Mouse (Mus musculus) liver, adult 2 months (tissue): ENCODE measurements around the gene Mindy4b-ps. TPM values are rescaled to one million over a fixed set of nuclear protein-coding genes. Genes with fewer than 3 reads are reported as not detected.

ENCODE experiments used
- DNase-seq: peaks from one replicate; pipeline ENCODE4 v3.0.0-alpha.2; 2011; ENCODE audit warnings: low read depth, low spot score; ENCODE audit errors: extremely low read depth
- H3K27ac ChIP-seq: fragments of 200-500 bp; replicated peaks from 2 replicates; pipeline ENCODE4 v1.5.1; 2012; ENCODE audit warnings: low read depth, mild to moderate bottlenecking, control low read depth, inconsistent platforms, low read length; ENCODE audit not compliant: insufficient read depth
- H3K27me3 ChIP-seq: fragments of 200-500 bp; 2 replicates; pipeline ENCODE4 v1.6.1; 2012; ENCODE audit warnings: mild to moderate bottlenecking, moderate library complexity, low read length, inconsistent platforms; ENCODE audit not compliant: control insufficient read depth, insufficient read depth
- H3K36me3 ChIP-seq: fragments of 200-500 bp; 2 replicates; pipeline ENCODE4 v1.6.1; 2012; ENCODE audit warnings: low read length, inconsistent platforms; ENCODE audit not compliant: control insufficient read depth, insufficient read depth
- H3K4me1 ChIP-seq: fragments of 200-500 bp; 2 replicates; pipeline ENCODE4 v1.6.1; 2011; ENCODE audit warnings: low read length; ENCODE audit not compliant: control insufficient read depth, insufficient read depth
- H3K4me3 ChIP-seq: fragments of 200-500 bp; 2 replicates; pipeline ENCODE4 v1.5.1; 2011; ENCODE audit warnings: low read depth, mild to moderate bottlenecking, control low read depth, low read length, moderate library complexity; ENCODE audit not compliant: insufficient read depth
- H3K79me2 ChIP-seq: fragments of 200-500 bp; 2 replicates; pipeline ENCODE4 v1.6.1; 2012; ENCODE audit warnings: inconsistent platforms, mild to moderate bottlenecking, low read length, moderate library complexity; ENCODE audit not compliant: control insufficient read depth, insufficient read depth
- H3K9ac ChIP-seq: fragments of 200-500 bp; 2 replicates; pipeline ENCODE4 v1.6.1; 2012; ENCODE audit warnings: low read depth, mild to moderate bottlenecking, control low read depth, inconsistent platforms, low read length
- CTCF ChIP-seq: fragments of 200-500 bp; IDR thresholded peaks from 2 replicates; pipeline ENCODE4 v1.5.1; 2011; ENCODE audit warnings: low read depth, low read length, control low read depth
- POLR2A ChIP-seq: fragments of 200-500 bp; IDR thresholded peaks from 2 replicates; pipeline ENCODE4 v1.6.1; 2011; ENCODE audit warnings: low read length, control low read depth; ENCODE audit not compliant: insufficient read depth; ENCODE audit errors: extremely low read depth
- WGBS: fragments of 180-500 bp; shearing (Covaris S2); methylation state at CpG from one replicate; pipeline ENCODE4 v1.1.7; 2018; 5-methylcytosine and 5-hydroxymethylcytosine counted together
- polyA plus RNA-seq: library from polyadenylated mRNA; depleted of rRNA; stranded (reverse); fragments of >200 nt; gene quantifications from 2 replicates; pipeline ENCODE4 v1.2.3, GENCODE M21; 2012; rRNA removed
- total RNA-seq: library from RNA; depleted of rRNA; stranded (reverse); fragments of >200 nt; gene quantifications from 2 replicates; pipeline ENCODE4 v1.2.3, GENCODE M21; 2014; rRNA removed

Mindy4b-ps gene
- total and polyA plus RNA-seq, 2 experiments = not detected

DNA sequence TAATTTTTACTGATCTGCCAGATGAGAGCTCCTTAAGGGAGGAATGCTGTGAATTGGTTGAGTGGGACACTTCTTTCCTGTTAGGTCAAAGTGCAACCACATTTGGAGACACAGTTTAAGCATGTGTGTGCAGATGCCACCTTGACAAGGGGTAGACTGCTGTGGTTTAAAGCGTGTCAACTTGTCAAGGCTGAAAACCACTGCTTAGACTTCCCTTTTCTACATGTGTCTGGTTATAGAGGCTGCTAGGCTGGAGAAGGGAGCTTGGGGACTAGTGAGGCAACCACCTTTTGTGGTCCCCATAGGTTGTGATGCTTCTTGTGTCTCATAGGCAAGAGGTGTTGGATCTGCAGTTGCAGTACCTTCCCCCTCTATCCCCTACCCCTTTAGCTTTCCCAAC, 74.2 kb downstream of the Mindy4b-ps start:
- Histone ChIP-seq H3K79me2 (no peaks in the 10 kb centered on the region), H3K27me3 (no peaks in the 10 kb centered on the region), H3K9ac (no peak overlapping the region), H3K36me3 (no peaks in the 10 kb centered on the region), H3K4me3 (no peak overlapping the region), H3K27ac (no peak overlapping the region), H3K4me1 (no peaks in the 10 kb centered on the region)
- TF ChIP-seq POLR2A (no peak), CTCF (no peak)
- no peak for DNase-seq
- 75% methylated on average over 1 of the region's 1 CpGs for WGBS

DNA sequence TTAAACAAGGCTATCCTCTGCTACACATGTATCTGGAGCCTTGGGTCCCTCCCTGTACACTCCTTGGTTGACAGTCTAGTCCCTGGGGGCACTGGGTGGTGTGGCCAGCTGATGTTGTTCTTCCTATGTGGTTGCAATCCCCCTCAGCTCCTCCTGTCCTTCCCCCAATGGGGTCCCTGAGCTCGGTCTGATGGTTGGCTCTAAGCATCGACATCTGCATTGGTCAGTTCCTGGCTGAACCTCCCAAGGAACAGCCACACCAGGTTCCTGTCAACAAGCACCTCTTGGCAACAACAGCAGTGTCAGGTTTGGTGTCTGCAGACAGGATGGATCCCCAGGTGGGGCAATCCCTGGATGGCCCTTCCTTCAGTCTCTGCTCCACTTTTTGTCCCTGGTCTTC, 82.6 kb downstream of the Mindy4b-ps start:
- no peaks in the 10 kb centered on the region for H3K4me1 ChIP-seq
- no peak overlapping the region for H3K27ac ChIP-seq
- WGBS = 62% methylated on average over 2 of the region's 2 CpGs
- no peaks in the 10 kb centered on the region for H3K27me3 ChIP-seq
- no peak overlapping the region for H3K4me3 ChIP-seq
- H3K36me3 ChIP-seq = no peaks in the 10 kb centered on the region
- DNase-seq = no peak
- TF ChIP-seq CTCF (no peak), POLR2A (no peak)
- no peaks in the 10 kb centered on the region for H3K79me2 ChIP-seq
- H3K9ac ChIP-seq = no peak overlapping the region

Other genes with a start within 250 kb of the Mindy4b-ps start
- 145 and 147 TPM in 2 replicates for gene Selenot, start 245.7 kb downstream of the Mindy4b-ps start, total RNA-seq
- 41.5 and 46.8 TPM in 2 replicates for gene Selenot, start 245.7 kb downstream of the Mindy4b-ps start, polyA plus RNA-seq
- not detected in 2 replicates for gene Erich6, start 185.1 kb downstream of the Mindy4b-ps start, total RNA-seq
- gene Erich6, start 185.1 kb downstream of the Mindy4b-ps start, polyA plus RNA-seq = not detected in 2 replicates
- 9.6 and 14.6 TPM in 2 replicates for gene Siah2, start 129.9 kb downstream of the Mindy4b-ps start, total RNA-seq
- gene Siah2, start 129.9 kb downstream of the Mindy4b-ps start, polyA plus RNA-seq = 29.4 and 30.2 TPM in 2 replicates
- not detected in 2 replicates for gene Clrn1, start 63.0 kb upstream of the Mindy4b-ps start, total RNA-seq
- gene Clrn1, start 63.0 kb upstream of the Mindy4b-ps start, polyA plus RNA-seq = not detected in 2 replicates
- gene Med12l, start 183.5 kb upstream of the Mindy4b-ps start, total RNA-seq = 1.4 and 1.5 TPM in 2 replicates
- gene Med12l, start 183.5 kb upstream of the Mindy4b-ps start, polyA plus RNA-seq = 0.87 and 1.4 TPM in 2 replicates